Mouse (Mus musculus): ENCODE measurements around the gene Gm5416.
"Not testable (repeated sequence)": the region's sequence is repeated elsewhere in the genome, so short reads cannot be mapped to it uniquely, and the experiment has no call there.

The Gm5416 gene

GRCm38 (mm10) chr16:36209967-36210453 lies at the start of gene Gm5416:
Gene Gm5416, plus strand, starts transcription at chr16:36210403.
- DNase-seq (ENCODE audit: low read depth, low spot score): no peak

GRCm38 (mm10) chr16:36167841-36168240 lies 42.4 kb upstream of the Gm5416 start:
- DNase-seq (ENCODE audit: low read depth, low spot score): not testable (repeated sequence)

GRCm38 (mm10) chr16:36176108-36176507 lies 34.1 kb upstream of the Gm5416 start:
- DNase-seq (ENCODE audit: low read depth, low spot score): no peak

GRCm38 (mm10) chr16:36179910-36180309 lies 30.3 kb upstream of the Gm5416 start:
- no peak for DNase-seq (ENCODE audit: low read depth, low spot score)

GRCm38 (mm10) chr16:36183912-36184311 lies 26.3 kb upstream of the Gm5416 start, which contains the start of gene Gm5483:
Gene Gm5483, plus strand, starts transcription at chr16:36184212.
- DNase-seq (ENCODE audit: low read depth, low spot score): not testable (repeated sequence)

GRCm38 (mm10) chr16:36199226-36199625 lies 11.0 kb upstream of the Gm5416 start:
- DNase-seq (ENCODE audit: low read depth, low spot score): no peak

- no peak for DNase-seq (ENCODE audit: low read depth, low spot score)
Measured at GRCm38 (mm10) chr16:36203846-36204245, 6.4 kb upstream of the Gm5416 start.

- not testable (repeated sequence) for DNase-seq (ENCODE audit: low read depth, low spot score)
Measured at GRCm38 (mm10) chr16:36205684-36206083, 4.5 kb upstream of the Gm5416 start.

GRCm38 (mm10) chr16:36221168-36221567 lies 11.0 kb downstream of the Gm5416 start, which contains the start of gene 2010005H15Rik:
Gene 2010005H15Rik, plus strand, starts transcription at chr16:36221468.
- not testable (repeated sequence) for DNase-seq (ENCODE audit: low read depth, low spot score)

GRCm38 (mm10) chr16:36260585-36260984 lies 50.4 kb downstream of the Gm5416 start:
- DNase-seq (ENCODE audit: low read depth, low spot score): not testable (repeated sequence)

All from CD4-positive, CD25-positive, alpha-beta regulatory T cell, adult 2 months (primary cell).